Mouse (Mus musculus) Patski (cell line): ENCODE measurements around the gene Nup85. TPM values are rescaled to one million over a fixed set of nuclear protein-coding genes. Genes with fewer than 3 reads are reported as not detected.
A peak's percentile ranks its signal among the peaks of the same experiment; 100 is the strongest.

Source experiments
- ATAC-seq: fragments of 100-300 bp; one replicate; pipeline ENCODE4 v1.8.0; 2021
- CTCF ChIA-PET: fragments of 350-600 bp; sonication (Branson Sonifier 250); formaldehyde crosslinking; loops from one replicate; lab custom pipeline; 2022; ENCODE audit warnings: inconsistent platforms; lab: Charles Lee
- POLR2A ChIA-PET: fragments of 350-600 bp; sonication (Branson Sonifier 250); formaldehyde crosslinking; loops from one replicate; lab custom pipeline; 2022; ENCODE audit warnings: antibody characterized with exemption, inconsistent platforms; lab: Charles Lee
- DNase-seq: peaks from one replicate; pipeline ENCODE4 v3.0.0-alpha.2; 2011; ENCODE audit warnings: low read depth, low spot score
- H3K27me3 ChIP-seq: fragments of 371-371 bp; one replicate; pipeline ENCODE4 v1.5.1; 2021
- CTCF ChIP-seq: fragments of 100-300 bp; IDR thresholded peaks from one replicate; pipeline ENCODE4 v1.5.1; 2021
- in situ Hi-C: fragments of 300-500 bp; cut with MboI; formaldehyde crosslinking; loops from 3 replicates; pipeline ENCODE4 v1.11.1; 2018; ENCODE audit warnings: low pct_unique_long_range_greater_than_20kb, mixed read lengths
- polyA plus RNA-seq: library from polyadenylated mRNA; unstranded; gene quantifications from one replicate; pipeline ENCODE4 v1.2.3, GENCODE M21; 2021

The Nup85 gene
- polyA plus RNA-seq, 1 experiment from 2014 or later, result 78.9 TPM

DNA sequence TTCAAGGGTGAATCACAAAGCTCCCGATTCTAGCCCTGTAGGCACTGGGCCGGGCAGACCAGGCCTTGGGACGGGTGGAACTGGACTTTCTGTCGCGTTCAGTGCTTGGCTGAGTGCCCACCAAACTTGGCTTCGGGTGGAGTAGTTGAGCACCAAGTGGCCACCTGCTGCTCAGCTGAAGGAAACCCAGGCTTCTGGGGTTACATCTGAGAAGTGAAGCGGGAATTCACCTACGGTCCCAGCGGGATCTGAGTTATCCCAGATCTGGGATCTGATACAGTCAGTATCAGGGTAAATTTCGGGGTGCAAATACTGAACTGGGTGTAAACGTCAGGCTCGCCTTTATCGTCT is 47.8 kb downstream of the Nup85 start:
- no peaks in the 10 kb centered on the region for H3K27me3 ChIP-seq
- no peak for TF ChIP-seq CTCF
- CTCF ChIA-PET, result interaction anchor here (2.7 kb wide), 1 partner anchor 20 kb away, joined by 9 read pairs; no protein-coding TSS in a partner anchor
- in situ Hi-C loops, result no loop called here
- POLR2A ChIA-PET, result interaction anchor here (0.5 to 1.1 kb wide), 5 partner anchors 9 to 490 kb away, joined by 3 to 6 read pairs (median 3); no protein-coding TSS in a partner anchor
- ATAC-seq (peak; percentile 9), DNase-seq (no peak)

DNA sequence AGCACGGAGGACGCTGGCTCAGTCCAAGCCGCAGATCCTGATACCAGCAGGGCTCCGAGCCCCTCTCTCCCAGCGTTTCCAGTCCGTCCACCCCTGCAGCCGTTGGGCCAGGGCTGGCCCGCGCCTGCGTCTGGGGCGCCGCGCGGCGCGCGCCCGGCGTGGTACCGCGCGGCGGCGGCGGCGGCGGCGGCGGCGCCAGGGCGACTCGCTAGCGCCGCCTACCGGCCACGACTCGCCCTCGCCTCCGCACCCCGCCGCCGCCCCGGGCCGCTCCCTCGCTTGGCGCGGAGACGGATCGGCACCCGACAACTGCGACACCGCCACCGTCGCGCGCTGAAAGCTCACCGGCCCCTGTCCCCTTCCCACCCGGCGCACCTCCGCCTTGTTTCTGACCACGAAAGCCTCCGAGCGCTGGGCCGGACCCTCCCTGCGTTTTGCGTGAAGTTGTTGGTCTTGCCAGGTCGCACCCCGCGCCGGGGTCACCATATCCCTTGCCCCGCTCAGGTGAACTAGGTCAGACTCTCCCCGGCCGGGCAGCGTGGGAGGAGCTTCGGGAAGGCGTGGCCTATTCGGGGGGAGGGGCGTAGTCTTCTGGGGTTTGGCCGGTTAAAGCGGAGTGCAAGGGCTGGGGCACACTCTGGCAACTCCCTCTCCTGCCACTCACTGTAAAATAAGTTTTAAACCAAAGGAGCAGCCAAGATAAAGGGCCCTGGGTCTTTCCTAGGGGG is 48.3 kb downstream of the Nup85 start, which contains the start of gene Mif4gd:
Gene Mif4gd, minus strand, starts transcription at position 560 of the 728 bp plus-strand sequence.
- in situ Hi-C loops, result no loop called here
- CTCF ChIA-PET, result interaction anchor here (0.7 to 2.7 kb wide), 6 partner anchors 9 to 158 kb away, joined by 3 to 9 read pairs (median 6); no protein-coding TSS in a partner anchor
- DNase-seq (no peak), ATAC-seq (peak; percentile 83)
- POLR2A ChIA-PET, result interaction anchor here (0.7 to 1.5 kb wide), 5 partner anchors 8 to 88 kb away, joined by 3 to 4 read pairs (median 4); partner anchors contain the start of gene Slc25a19
- TF ChIP-seq CTCF, result no peak
- no peaks in the 10 kb centered on the region for H3K27me3 ChIP-seq

DNA sequence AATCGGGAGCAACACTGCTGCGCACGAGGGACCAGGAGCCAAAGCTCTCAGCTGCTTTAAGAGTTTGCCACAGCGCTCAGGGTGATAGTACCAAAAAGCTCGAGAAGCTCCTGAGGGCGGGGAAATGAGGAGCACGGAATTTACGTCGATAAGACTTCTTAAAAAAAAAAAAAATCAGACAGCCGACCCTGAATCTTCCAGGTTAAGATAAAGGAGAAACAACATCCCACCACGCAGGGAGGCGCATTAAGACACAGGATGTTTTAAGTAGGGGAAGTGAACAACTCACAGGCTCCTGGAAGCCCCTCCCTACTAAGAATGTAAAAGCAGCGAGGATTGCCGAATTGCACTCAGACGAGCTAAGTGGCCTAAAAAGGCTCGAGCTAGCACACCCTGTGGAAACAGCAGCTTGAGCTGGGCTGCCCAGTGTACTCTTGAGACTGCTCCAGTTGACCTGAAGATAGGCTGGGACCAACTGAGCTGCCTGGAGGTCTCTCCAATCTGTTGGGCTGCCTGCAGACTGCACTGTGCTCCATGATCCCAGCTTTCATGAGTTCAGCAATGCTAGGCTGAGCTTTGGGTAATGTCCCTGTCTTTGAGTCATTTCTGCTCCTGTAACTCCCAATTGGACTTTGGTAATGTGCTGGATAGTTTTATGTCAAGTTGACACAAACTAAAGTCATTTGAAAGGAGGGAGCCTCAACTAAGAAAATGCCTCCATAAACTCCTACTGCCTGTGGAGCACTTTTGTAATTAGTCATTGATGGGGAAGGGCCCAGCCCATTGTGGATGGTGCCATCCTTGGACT is 49.1 kb downstream of the Nup85 start:
- in situ Hi-C loops, result no loop called here
- ATAC-seq (peak; percentile 4), DNase-seq (no peak)
- POLR2A ChIA-PET, result interaction anchor here (0.6 to 1.5 kb wide), 5 partner anchors 9 to 15 kb away, joined by 3 to 4 read pairs (median 4); partner anchors contain the start of gene Slc25a19
- CTCF ChIA-PET, result interaction anchor here (0.7 to 2.7 kb wide), 6 partner anchors 8 to 159 kb away, joined by 3 to 9 read pairs (median 6); no protein-coding TSS in a partner anchor
- TF ChIP-seq CTCF, result no peak
- no peaks in the 10 kb centered on the region for H3K27me3 ChIP-seq

DNA sequence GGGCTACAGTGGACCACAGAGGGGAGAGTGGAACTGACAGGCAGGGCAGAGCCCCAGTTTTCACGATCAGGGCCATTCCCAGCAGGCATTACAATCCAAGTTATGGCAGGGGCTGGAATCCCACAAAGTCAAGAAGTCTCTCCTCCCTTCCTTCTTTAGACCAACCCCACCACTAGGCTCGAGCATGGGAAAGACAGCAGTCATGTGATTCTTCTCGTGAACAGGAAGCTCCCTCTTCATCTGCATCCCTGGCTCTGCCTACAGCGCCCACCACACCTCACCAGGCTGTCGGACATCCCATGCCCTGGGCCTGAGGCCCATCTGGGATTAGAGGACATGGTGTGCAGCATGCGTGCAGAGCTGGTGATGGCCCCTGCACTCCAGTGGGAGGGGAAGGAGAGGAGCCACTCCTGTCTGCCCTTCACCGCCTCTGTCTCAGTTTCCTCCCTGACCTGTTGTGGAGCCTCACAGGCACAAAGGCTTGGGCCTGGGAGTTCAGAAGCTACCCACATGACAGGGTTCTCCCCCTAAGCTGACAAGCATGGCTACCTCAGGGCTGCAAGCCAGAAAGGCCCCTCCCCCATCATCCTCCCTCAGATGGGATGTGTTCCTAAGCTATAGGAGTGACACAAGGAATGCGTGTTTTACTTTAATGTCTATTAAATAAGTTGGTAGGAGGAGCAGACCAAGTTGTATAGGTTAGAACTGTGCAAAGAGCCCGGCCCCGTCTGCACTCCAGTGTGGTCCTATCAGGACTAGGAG is 50.3 kb downstream of the Nup85 start:
- DNase-seq (no peak), ATAC-seq (no peak)

DNA sequence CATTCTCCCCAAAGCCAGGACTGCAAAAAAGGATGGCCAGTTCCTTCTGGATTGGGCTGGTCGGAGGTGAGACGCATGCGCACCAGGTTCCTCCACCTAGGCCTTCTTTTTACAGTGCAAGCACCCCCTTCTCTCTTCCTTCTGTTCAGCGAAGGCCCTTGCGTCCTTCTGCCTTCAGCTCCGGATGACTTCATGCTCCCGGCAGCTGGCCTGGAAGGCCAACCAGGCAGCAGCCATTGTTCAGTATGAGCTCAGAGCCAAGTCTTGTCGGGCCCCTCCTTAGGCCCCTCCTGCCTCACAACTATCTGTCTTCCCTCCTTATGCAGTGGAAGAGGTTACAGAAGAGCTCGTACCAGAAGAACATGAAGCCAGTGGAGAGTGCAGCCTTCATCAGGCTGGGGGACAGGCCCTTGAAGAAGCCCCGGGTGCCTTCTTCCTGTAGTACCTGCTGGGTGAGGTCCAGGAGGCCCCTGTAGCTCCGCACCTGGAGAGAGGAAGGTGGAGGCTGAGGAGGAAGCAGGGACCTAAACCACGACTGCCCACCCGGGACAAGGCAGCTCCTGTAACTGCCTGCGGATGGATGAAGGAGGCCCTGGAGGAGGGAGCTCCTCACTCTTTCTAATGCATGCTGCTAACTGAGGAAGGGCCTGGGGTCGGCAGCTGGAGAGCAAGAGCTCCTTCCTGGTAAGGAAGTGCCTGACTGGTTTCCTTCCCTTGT is 51.0 kb downstream of the Nup85 start:
- CTCF ChIA-PET, result no interaction called here
- ATAC-seq, result no peak
- H3K27me3 ChIP-seq, result no peaks in the 10 kb centered on the region
- no peak for TF ChIP-seq CTCF
- POLR2A ChIA-PET, result interaction anchor here (0.6 kb wide), 1 partner anchor 14 kb away, joined by 5 read pairs; no protein-coding TSS in a partner anchor
- DNase-seq, result no peak
- in situ Hi-C loops, result no loop called here

More for the DNA sequence above, 50.3 kb downstream of the Nup85 start:
- ChIA-PET POLR2A (no interaction called here), CTCF (interaction anchor here (2.7 kb wide), 1 partner anchor 17 kb away, joined by 9 read pairs; no protein-coding TSS in a partner anchor)
- TF ChIP-seq CTCF, result no peak
- in situ Hi-C loops, result no loop called here
- H3K27me3 ChIP-seq, result no peaks in the 10 kb centered on the region

DNA sequence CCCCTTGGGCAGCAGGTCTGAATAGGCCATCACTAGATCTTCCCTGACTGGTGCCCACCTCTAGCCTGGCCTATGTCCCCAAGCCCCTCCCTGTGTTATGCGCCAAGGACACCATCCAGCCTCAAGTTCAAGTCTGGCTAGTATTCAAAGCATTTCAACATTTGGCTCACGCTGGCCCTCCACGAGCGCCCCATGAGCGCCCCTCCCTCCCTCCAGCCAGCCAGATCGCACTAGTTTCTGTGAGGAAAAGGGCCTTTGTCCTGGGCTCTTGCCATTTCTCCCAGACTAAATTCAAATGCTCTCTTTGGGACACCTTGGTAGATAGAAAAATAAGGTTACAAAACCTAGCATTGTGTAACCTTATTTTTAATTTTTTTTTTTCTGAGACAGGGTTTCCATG is 51.6 kb downstream of the Nup85 start:
- POLR2A ChIA-PET, result no interaction called here
- no peak for ATAC-seq
- no peaks in the 10 kb centered on the region for H3K27me3 ChIP-seq
- no peak for DNase-seq
- TF ChIP-seq CTCF, result no peak
- in situ Hi-C loops, result no loop called here
- CTCF ChIA-PET, result interaction anchor here (1.2 kb wide), 1 partner anchor 10 kb away, joined by 5 read pairs; no protein-coding TSS in a partner anchor

DNA sequence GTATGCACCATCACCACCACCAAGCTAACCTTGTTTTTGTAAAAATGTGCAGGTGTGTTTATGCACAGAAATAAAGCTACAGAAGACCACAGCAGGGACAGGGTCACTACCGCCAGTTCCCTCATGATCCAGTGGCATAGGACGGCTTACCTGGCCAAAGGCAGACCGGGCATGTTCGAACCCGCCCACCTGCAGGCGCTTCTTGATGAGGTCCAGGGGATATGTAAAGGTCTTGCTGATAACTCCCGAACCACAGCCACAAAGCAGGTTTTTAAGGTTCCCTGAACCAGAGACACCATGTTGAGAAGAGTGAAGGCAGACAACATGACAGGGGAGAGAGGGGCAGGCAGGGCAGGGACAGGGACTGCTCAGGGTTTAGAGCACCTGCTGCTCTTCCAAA is 52.1 kb downstream of the Nup85 start:
- in situ Hi-C loops, result no loop called here
- DNase-seq (no peak), ATAC-seq (no peak)
- TF ChIP-seq CTCF, result no peak
- H3K27me3 ChIP-seq, result no peaks in the 10 kb centered on the region
- CTCF ChIA-PET, result interaction anchor here (1.2 kb wide), 1 partner anchor 9 kb away, joined by 5 read pairs; no protein-coding TSS in a partner anchor
- POLR2A ChIA-PET, result no interaction called here

DNA sequence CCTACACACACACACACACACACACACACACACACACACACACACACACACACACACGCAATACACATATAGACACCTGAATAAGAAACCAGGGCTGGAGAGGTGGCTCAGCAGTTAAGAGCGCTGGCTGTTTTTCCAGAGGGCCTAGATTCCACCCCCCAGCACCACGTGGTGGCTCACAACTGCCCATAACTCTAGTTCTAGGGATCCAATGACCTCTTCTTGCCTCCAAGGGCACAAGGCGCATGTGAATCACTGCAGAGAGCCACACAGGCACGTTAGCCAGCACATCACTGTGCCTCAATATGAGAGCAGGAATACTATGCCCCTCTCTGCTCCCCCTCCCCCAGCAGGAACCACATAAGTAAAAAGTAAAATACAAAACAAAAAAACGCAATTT is 52.7 kb downstream of the Nup85 start:
- ChIA-PET POLR2A (no interaction called here), CTCF (interaction anchor here (1.2 kb wide), 1 partner anchor 9 kb away, joined by 5 read pairs; no protein-coding TSS in a partner anchor)
- TF ChIP-seq CTCF, result no peak
- no peaks in the 10 kb centered on the region for H3K27me3 ChIP-seq
- in situ Hi-C loops, result no loop called here
- no peak for DNase-seq
- ATAC-seq, result no peak

DNA sequence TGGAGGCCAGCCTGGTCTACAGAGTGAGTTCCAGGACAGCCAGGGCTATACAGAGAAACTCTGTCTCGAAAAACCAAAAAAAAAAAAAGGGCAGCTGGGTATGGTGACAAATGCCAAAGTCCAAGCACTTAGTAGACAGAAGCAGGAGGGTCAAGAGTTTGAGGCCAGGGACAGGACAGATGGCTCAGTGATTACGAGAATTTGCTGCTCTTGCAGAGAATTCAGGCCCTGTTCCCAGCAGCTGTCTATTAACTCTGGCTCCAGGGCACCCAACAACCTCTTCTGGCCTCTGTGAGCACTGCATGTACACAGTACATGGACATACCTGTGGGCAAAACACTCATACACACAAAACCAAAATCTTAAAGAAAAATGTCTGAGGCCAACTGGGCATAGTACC is 53.8 kb downstream of the Nup85 start:
- no peak for DNase-seq
- in situ Hi-C loops, result no loop called here
- no peak for TF ChIP-seq CTCF
- ChIA-PET POLR2A (interaction anchor here (0.8 kb wide), 1 partner anchor 9 kb away, joined by 3 read pairs; no protein-coding TSS in a partner anchor), CTCF (no interaction called here)
- no peak for ATAC-seq
- H3K27me3 ChIP-seq, result no peaks in the 10 kb centered on the region
